In the genomic region with DNA sequence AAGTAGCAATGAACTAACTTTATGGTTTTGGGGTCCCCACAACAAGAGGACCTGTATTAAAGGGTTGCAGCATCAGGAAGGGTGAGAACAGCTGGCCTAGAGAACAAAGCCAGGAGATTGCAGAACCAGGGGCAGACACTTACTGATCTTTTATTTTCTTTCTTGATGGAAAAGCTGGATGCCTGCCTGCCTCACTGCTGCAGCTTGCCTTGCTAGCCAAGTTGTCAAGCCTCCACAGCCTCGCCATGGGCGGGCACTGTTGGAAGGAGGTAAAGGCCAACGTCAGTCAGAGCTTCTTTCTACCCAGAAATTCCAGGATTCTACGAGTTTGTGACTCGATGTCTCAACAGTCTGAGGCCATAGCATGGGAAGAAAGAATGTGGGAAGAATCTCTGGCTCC, we compare ENCODE assay signal across 13 mouse cellular contexts. TPM values are rescaled to one million over a fixed set of nuclear protein-coding genes. Genes with fewer than 3 reads are reported as not detected.
"Had no signal": no experiment of that assay in that cellular context is flagged by ENCODE, and none has a peak within 500 bp of the region (broad histone marks: within the 10 kb centered on the region; RNA-seq: fewer than 3 reads in every experiment).

No protein-coding gene starts in this region.

- H3K4me3 ChIP-seq: kidney, embryonic 15.5 days; limb, embryonic 15.5 days; liver, embryonic 12.5 days; neural tube, embryonic 12.5 days had no signal

- H3K9me3 ChIP-seq: kidney, embryonic 15.5 days; limb, embryonic 15.5 days; liver, embryonic 12.5 days; neural tube, embryonic 12.5 days had no signal

- DNase-seq: kidney, adult 2 months; kidney, postnatal 14 days; left cerebral cortex, postnatal 4 days; lung, embryonic 14.5 days; midbrain, embryonic 14.5 days; thymus, adult 18-20 months; thymus, postnatal 14 days had no signal

- H3K36me3 ChIP-seq: kidney, embryonic 15.5 days; limb, embryonic 15.5 days; liver, embryonic 12.5 days; neural tube, embryonic 12.5 days had no signal

- H3K27ac ChIP-seq: kidney, embryonic 15.5 days; limb, embryonic 15.5 days; liver, embryonic 12.5 days; neural tube, embryonic 12.5 days had no signal

RNA-seq across cellular contexts. Expression of a gene that starts 8.3 kb away (rescaled TPM):
- total RNA-seq: neutrophil, adult 5-6 weeks had no signal

RNA-seq across cellular contexts. Expression of a gene that starts 54.7 kb away (rescaled TPM):
- total RNA-seq: neutrophil, adult 5-6 weeks had no signal
- polyA plus RNA-seq: liver, embryonic 16.5 days had no signal
